Mouse (Mus musculus) hindbrain, embryonic 11.5 days (tissue): ENCODE data around the gene Gmpr2. TPM values are rescaled to one million over a fixed set of nuclear protein-coding genes. Genes with fewer than 3 reads are reported as not detected.

Source experiments
- ATAC-seq: fragments of 200-750 bp; cut with Nextera tagmentation; 2 replicates; pipeline ENCODE4 v1.8.0; 2017; ENCODE audit warnings: mild to moderate bottlenecking, moderate TSS enrichment, moderate library complexity; ENCODE audit not compliant: low FRiP score
- DNase-seq: peaks from one replicate; pipeline ENCODE4 v3.0.0-alpha.2; 2015; ENCODE audit warnings: low spot score
- H3K27ac ChIP-seq: fragments of 300-500 bp; sonication (generic); 2 replicates; pipeline ENCODE4 v1.5.1; 2014; ENCODE audit warnings: mild to moderate bottlenecking, low read depth, low read length
- H3K27me3 ChIP-seq: fragments of 300-500 bp; sonication (generic); 2 replicates; pipeline ENCODE4 v1.6.1; 2014; ENCODE audit warnings: mild to moderate bottlenecking, low read length, moderate library complexity, mixed read lengths; ENCODE audit not compliant: control insufficient read depth, insufficient read depth
- H3K36me3 ChIP-seq: fragments of 300-500 bp; sonication (generic); 2 replicates; pipeline ENCODE4 v1.6.1; 2014; ENCODE audit warnings: mild to moderate bottlenecking, low read length, moderate library complexity, mixed read lengths; ENCODE audit not compliant: control insufficient read depth, insufficient read depth
- H3K4me1 ChIP-seq: fragments of 300-500 bp; sonication (generic); replicated peaks from 2 replicates; pipeline ENCODE4 v1.6.1; 2014; ENCODE audit warnings: low read length, mixed read lengths; ENCODE audit not compliant: control insufficient read depth, insufficient read depth
- H3K4me2 ChIP-seq: fragments of 300-500 bp; sonication (generic); replicated peaks from 2 replicates; pipeline ENCODE4 v1.6.1; 2014; ENCODE audit warnings: mild to moderate bottlenecking, low read depth, low read length
- H3K4me3 ChIP-seq: fragments of 300-500 bp; sonication (generic); 2 replicates; pipeline ENCODE4 v1.5.1; 2014; ENCODE audit warnings: low read depth, low read length
- H3K9ac ChIP-seq: fragments of 300-500 bp; sonication (generic); 2 replicates; pipeline ENCODE4 v1.6.1; 2014; ENCODE audit warnings: low read depth, low read length
- H3K9me3 ChIP-seq: fragments of 300-500 bp; sonication (generic); 2 replicates; pipeline ENCODE4 v1.6.1; 2016; ENCODE audit warnings: low read length; ENCODE audit not compliant: control insufficient read depth
- WGBS: fragments of 180-500 bp; shearing (Covaris S2); extraction: QIAGEN DNeasy Blood & Tissue Kit; methylation state at CpG from one replicate; pipeline ENCODE4 v1.1.7; 2014; 5-methylcytosine and 5-hydroxymethylcytosine counted together
- polyA plus RNA-seq: library from polyadenylated mRNA; unstranded; fragments of >200 nt; fragmentation: Nextera tagmentation; extraction: Ambion mirVana; gene quantifications from 2 replicates; pipeline ENCODE4 v1.2.1, GENCODE M21; 2014

Gmpr2 gene
- polyA plus RNA-seq, 1 experiment from 2014 or later: 58.8 TPM

DNA sequence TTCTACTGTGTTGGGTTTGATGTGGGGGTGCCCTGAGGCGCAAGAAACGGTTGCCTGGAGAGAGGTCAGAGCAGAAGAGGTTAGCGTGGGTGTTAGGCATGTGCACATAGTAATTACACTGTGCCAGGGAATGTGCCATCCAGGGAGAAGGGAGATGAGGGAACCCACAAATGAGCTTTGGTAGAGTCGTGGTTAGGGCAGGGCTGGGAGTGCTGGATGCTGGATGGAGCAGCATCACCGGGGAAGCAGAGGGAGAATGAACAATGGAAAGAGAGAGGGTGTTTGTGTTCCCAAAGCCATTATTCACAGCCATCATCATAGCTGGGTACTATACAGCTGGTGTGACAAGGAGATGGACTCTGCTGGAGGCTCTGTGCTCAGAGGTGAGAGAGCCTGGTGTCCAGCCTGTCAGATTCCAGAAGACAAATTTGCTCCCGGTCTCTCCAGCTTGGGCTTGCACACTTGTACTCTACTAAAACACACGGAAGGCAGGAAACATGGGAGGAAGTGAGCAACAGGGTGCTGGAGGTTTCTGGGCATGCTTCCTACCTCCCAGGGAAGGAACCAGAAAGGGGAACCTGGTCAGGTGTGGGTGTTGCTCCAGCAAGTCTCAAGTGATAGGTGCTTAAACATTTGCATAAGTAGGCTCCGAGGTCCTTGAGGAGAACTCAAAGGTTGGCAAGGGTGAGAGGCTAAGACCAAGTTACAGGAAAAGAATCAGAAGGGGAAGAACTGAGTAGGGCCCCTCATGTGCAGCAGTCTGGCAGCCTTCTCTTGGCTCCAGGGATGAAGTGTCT lies 56.3 kb downstream of the Gmpr2 start:
- 74% methylated on average over 8 of the region's 8 CpGs for WGBS
- no peaks in the 10 kb centered on the region for H3K27me3 ChIP-seq
- ATAC-seq: no peak
- no peaks in the 10 kb centered on the region for H3K9me3 ChIP-seq
- no peaks in the 10 kb centered on the region for H3K4me1 ChIP-seq
- H3K4me3 ChIP-seq: no peak overlapping the region
- no peak overlapping the region for H3K4me2 ChIP-seq
- H3K9ac ChIP-seq: no peak overlapping the region
- no peaks in the 10 kb centered on the region for H3K36me3 ChIP-seq
- H3K27ac ChIP-seq: no peak overlapping the region
- DNase-seq: no peak

Other genes starting within 250 kb of the Gmpr2 start
- gene Dhrs4, start 193.2 kb upstream of the Gmpr2 start, polyA plus RNA-seq: 26.0 and 36.5 TPM in 2 replicates
- 10.1 and 14.0 TPM in 2 replicates for gene Carmil3, start 181.3 kb upstream of the Gmpr2 start, polyA plus RNA-seq
- 1.3 and 1.6 TPM in 2 replicates for gene Cpne6, start 161.5 kb upstream of the Gmpr2 start, polyA plus RNA-seq
- gene Nrl, start 147.0 kb upstream of the Gmpr2 start, polyA plus RNA-seq: 0.15 and 0.20 TPM in 2 replicates
- gene Pck2, start 131.7 kb upstream of the Gmpr2 start, polyA plus RNA-seq: 11.3 and 12.6 TPM in 2 replicates
- gene Dcaf11, start 111.9 kb upstream of the Gmpr2 start, polyA plus RNA-seq: 81.5 and 85.4 TPM in 2 replicates
- 0.52 TPM in 1 of 2 replicates, not detected in the other for gene A730061H03Rik, start 111.5 kb upstream of the Gmpr2 start, polyA plus RNA-seq
- gene Fitm1, start 96.3 kb upstream of the Gmpr2 start, polyA plus RNA-seq: 0.77 and 1.8 TPM in 2 replicates
- gene Psme1, start 93.8 kb upstream of the Gmpr2 start, polyA plus RNA-seq: 126 TPM in 2 replicates
- 6.4 and 8.5 TPM in 2 replicates for gene Emc9, start 86.6 kb upstream of the Gmpr2 start, polyA plus RNA-seq
- 195 and 222 TPM in 2 replicates for gene Psme2, start 80.8 kb upstream of the Gmpr2 start, polyA plus RNA-seq
- gene Rnf31, start 80.2 kb upstream of the Gmpr2 start, polyA plus RNA-seq: 10.6 and 12.1 TPM in 2 replicates
- gene Irf9, start 68.4 kb upstream of the Gmpr2 start, polyA plus RNA-seq: 6.9 and 7.6 TPM in 2 replicates
- 8.2 and 8.8 TPM in 2 replicates for gene Rec8, start 53.9 kb upstream of the Gmpr2 start, polyA plus RNA-seq
- 71.2 and 73.1 TPM in 2 replicates for gene Ipo4, start 36.0 kb upstream of the Gmpr2 start, polyA plus RNA-seq
- 1.7 and 4.0 TPM in 2 replicates for gene Gm49378, start 34.0 kb upstream of the Gmpr2 start, polyA plus RNA-seq
- gene Tm9sf1, start 28.1 kb upstream of the Gmpr2 start, polyA plus RNA-seq: 60.2 and 61.9 TPM in 2 replicates
- 0.38 and 0.48 TPM in 2 replicates for gene Tssk4, start 21.8 kb upstream of the Gmpr2 start, polyA plus RNA-seq
- gene Mdp1, start 11.4 kb upstream of the Gmpr2 start, polyA plus RNA-seq: 67.7 and 70.2 TPM in 2 replicates
- gene Nedd8, start 183 bp downstream of the Gmpr2 start, polyA plus RNA-seq: 596 and 597 TPM in 2 replicates
- 52.7 and 63.1 TPM in 2 replicates for gene Tinf2, start 9.9 kb downstream of the Gmpr2 start, polyA plus RNA-seq
- gene Tgm1, start 42.0 kb downstream of the Gmpr2 start, polyA plus RNA-seq: 0.36 and 0.49 TPM in 2 replicates
- gene Rabggta, start 50.3 kb downstream of the Gmpr2 start, polyA plus RNA-seq: 25.3 and 27.4 TPM in 2 replicates
- 68.6 and 72.1 TPM in 2 replicates for gene Dhrs1, start 73.7 kb downstream of the Gmpr2 start, polyA plus RNA-seq
- gene Nop9, start 73.8 kb downstream of the Gmpr2 start, polyA plus RNA-seq: 47.0 and 47.6 TPM in 2 replicates
- 0.33 TPM in 1 of 2 replicates, not detected in the other for gene Cideb, start 86.5 kb downstream of the Gmpr2 start, polyA plus RNA-seq
- gene Ltb4r2, start 89.5 kb downstream of the Gmpr2 start, polyA plus RNA-seq: 0.28 and 0.62 TPM in 2 replicates
- 0.14 TPM in 1 of 2 replicates, not detected in the other for gene Ltb4r1, start 94.0 kb downstream of the Gmpr2 start, polyA plus RNA-seq
- 6.6 and 7.6 TPM in 2 replicates for gene Adcy4, start 112.2 kb downstream of the Gmpr2 start, polyA plus RNA-seq
- 11.0 and 12.9 TPM in 2 replicates for gene Ripk3, start 116.9 kb downstream of the Gmpr2 start, polyA plus RNA-seq
- gene Nfatc4, start 151.2 kb downstream of the Gmpr2 start, polyA plus RNA-seq: 19.5 and 25.5 TPM in 2 replicates
- 8.3 and 8.8 TPM in 2 replicates for gene Nynrin, start 182.1 kb downstream of the Gmpr2 start, polyA plus RNA-seq
- 0.17 and 0.31 TPM in 2 replicates for gene Cbln3, start 212.5 kb downstream of the Gmpr2 start, polyA plus RNA-seq
- gene Khnyn, start 213.0 kb downstream of the Gmpr2 start, polyA plus RNA-seq: 7.8 and 9.3 TPM in 2 replicates
- gene Sdr39u1, start 228.4 kb downstream of the Gmpr2 start, polyA plus RNA-seq: 39.7 and 41.9 TPM in 2 replicates